Mouse (Mus musculus): Measurements from ENCODE around the gene Slc2a2.

Slc2a2 gene

GRCm38 (mm10) chr3:28697797-28698196 lies at the start of gene Slc2a2:
Gene Slc2a2 (plus strand): TSS chr3:28697903.
- DNase-seq (ENCODE audit: low spot score): no peak

DNA sequence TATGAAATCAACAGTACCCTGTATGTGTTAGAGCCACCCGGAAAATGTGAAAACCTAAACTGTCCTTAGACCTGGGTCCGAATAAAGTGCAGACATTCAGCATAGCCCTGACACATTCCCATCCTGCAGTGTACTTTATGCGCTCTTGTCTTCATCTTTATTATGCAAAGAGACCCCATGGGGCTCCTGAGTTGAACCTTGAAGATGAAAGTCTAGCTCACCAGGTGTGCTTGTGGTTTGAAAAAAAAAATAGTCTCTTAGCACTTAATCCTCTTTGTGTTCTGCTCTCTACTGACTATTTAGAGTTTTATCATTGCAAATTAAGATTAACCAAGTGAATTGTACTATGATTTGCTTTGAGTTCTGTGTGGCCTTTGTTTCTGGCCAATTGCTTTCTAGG lies 45.1 kb upstream of the Slc2a2 start:
- no peak for DNase-seq (ENCODE audit: low spot score)

DNA sequence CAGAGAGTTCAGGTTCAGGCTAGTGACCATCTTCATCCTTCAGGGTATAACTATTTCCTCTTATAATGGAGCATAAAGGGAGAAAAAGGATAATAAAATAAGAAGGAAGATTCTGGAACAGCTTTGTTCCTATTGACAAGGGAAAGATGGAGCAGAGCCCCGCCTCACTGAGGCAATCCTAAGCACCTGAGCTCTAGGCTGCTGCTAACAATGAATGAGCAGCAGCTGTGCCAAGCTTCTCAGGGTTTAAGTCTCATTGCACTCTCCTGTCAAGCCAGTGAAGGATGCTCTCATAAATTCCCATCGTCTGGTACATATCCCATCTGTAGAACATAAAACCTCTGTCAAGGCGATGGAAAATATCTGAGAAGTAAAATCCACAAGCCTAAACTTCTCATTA lies 44.7 kb upstream of the Slc2a2 start:
- DNase-seq (ENCODE audit: low spot score): no peak

DNA sequence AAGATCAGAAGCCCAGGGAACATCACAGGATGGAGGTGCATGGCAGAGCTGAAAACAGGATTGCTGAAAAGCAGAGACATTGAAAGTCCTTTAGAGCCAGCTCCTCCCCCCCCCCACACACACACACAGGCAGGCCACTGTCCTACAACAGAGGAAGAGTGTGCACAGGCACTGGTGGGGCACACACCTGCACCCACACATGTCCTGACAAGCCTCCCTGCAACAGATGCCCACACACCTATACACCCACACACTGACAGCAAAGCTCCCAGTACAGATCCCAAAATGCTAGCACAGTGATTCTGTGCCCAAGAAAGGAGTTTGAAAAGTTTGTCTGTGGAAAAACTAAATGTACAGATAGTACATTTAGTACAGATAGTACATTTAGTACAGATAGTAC lies 43.0 kb upstream of the Slc2a2 start:
- no peak for DNase-seq (ENCODE audit: low spot score)

DNA sequence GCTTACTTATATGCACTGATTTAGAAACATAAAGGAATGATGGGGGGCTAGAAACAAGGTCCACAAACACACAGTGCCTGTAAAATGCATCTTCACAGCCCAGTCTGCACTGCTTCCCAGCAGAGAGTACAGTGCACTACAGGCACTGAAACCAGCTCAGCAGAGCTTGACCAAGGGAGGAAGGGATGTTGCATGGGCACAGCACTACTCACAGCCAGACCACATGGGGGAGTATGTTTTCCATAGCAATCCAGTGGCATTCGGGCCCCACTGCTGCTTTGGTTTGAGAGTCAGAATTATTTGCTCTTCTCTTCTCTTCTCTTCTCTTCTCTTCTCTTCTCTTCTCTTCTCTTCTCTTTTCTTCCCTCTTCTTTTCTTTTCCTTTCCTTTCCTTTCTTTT lies 39.4 kb upstream of the Slc2a2 start:
- DNase-seq (ENCODE audit: low spot score): no peak

- DNase-seq (ENCODE audit: low spot score): no peak
Observed at GRCm38 (mm10) chr3:28680851-28681250, 16.9 kb upstream of the Slc2a2 start.

GRCm38 (mm10) chr3:28681866-28682265 lies 15.8 kb upstream of the Slc2a2 start:
- no peak for DNase-seq (ENCODE audit: low spot score)

GRCm38 (mm10) chr3:28682411-28682810 lies 15.3 kb upstream of the Slc2a2 start:
- no peak for DNase-seq (ENCODE audit: low spot score)

- DNase-seq (ENCODE audit: low spot score): no peak
Observed at GRCm38 (mm10) chr3:28685510-28685909, 12.2 kb upstream of the Slc2a2 start.

GRCm38 (mm10) chr3:28694811-28695210 lies 2.9 kb upstream of the Slc2a2 start:
- no peak for DNase-seq (ENCODE audit: low spot score)

- DNase-seq (ENCODE audit: low spot score): no peak
Observed at GRCm38 (mm10) chr3:28695608-28696007, 2.1 kb upstream of the Slc2a2 start.

DNA sequence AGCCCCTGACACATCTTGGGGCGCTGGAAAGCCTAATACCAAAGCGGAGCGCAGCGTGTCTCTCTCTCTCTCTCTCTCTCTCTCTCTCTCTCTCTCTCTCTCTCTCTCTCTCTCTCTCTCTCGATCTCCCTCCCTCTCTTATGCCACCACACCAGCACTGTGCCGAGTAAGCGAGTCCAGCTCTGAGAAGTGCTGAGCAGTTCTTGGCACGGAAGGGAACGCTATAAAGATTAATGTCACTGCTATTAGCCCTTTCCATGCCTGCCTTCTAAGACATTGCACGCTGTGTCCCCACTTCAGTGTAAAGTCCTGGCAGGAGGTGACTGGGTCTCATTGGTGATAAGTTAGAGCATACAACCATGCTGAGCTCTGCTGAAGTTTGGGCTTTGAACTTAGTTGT lies 1.5 kb upstream of the Slc2a2 start:
- no peak for DNase-seq (ENCODE audit: low spot score)

DNA sequence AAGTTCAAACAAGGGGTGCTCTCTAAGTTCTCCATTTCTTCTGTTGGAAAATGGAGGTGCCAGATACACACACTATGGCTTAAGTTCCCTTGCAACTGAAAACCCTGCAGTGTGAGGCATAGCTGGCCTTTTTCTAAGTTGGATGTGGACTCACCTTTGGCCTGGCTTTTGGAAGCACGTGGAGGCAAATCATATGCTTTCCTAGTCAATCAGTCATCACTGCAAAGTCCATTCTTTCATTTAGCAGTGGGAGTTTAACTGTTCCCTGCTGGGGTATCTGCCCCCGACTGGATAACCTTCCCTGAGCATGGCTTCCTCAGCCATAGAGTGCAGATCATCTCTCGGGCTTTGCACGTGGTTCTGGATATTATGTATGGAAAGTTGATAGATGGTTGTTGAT lies 1.9 kb downstream of the Slc2a2 start:
- DNase-seq (ENCODE audit: low spot score): no peak

- no peak for DNase-seq (ENCODE audit: low spot score)
Observed at GRCm38 (mm10) chr3:28705522-28706137, 7.9 kb downstream of the Slc2a2 start.

DNA sequence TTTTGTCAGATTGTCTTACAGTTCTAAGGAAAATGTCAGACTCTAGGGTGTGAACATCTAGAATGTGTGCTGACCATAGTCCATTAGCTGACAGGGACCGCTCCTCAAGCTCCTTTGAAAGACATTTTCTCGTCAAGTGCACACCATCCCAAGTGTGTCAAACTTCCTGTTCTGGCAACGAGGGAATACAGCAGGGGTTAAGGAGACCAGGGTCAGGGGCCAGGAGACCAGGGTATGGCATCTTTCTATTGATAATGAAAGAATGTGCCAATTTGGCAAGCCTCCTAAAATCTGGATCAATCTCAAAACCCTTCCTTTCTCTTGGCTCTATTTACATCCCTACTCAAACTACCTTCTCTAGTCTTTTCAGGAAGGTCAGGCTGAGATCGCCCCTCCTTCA lies 9.0 kb downstream of the Slc2a2 start:
- no peak for DNase-seq (ENCODE audit: low spot score)

- no peak for DNase-seq (ENCODE audit: low spot score)
Observed at GRCm38 (mm10) chr3:28709740-28710139, 12.0 kb downstream of the Slc2a2 start.

GRCm38 (mm10) chr3:28713913-28714698 lies 16.4 kb downstream of the Slc2a2 start:
- no peak for DNase-seq (ENCODE audit: low spot score)

GRCm38 (mm10) chr3:28718521-28718920 lies 20.8 kb downstream of the Slc2a2 start:
- DNase-seq (ENCODE audit: low spot score): no peak

- DNase-seq (ENCODE audit: low spot score): no peak
Observed at GRCm38 (mm10) chr3:28721218-28721617, 23.5 kb downstream of the Slc2a2 start.

DNA sequence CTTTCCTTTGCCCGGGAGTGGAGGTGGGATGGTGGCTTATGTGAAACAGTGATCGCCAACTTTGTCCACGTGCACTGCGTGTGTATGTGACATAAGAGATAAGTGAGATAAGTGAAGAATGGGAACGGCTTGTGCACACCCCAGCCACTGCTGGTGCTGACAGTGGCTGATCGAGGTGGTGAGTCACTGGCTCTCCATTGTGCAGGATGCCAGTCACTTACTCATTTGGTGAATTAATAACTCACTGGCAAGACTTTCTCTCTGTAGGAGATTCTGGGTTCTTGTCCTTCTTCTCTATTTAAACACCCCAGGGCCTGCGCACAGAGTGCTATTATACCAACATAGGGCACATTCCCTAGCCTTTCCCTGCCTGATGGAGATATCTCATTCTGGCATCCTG lies 24.1 kb downstream of the Slc2a2 start:
- DNase-seq (ENCODE audit: low spot score): no peak

DNA sequence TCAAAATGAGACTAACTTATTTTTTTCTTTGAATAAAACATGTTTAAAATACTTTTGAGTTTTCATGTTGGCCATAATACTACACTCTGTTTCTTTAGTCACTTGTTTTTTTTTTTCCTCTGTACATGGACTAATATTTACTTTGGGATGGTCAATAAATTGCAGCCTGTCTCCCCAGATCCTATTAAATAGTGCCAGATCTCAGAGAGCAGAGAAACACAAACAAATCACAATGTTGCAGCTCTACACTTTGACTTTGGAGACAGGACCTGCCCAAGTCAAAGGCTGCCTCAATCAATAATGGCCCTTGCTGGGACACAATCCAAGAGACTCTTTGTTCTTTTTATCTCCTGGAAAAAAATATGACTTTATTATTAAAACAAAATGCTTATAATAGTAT lies 24.8 kb downstream of the Slc2a2 start:
- DNase-seq (ENCODE audit: low spot score): no peak

GRCm38 (mm10) chr3:28723534-28723933 lies 25.8 kb downstream of the Slc2a2 start:
- DNase-seq (ENCODE audit: low spot score): no peak

DNA sequence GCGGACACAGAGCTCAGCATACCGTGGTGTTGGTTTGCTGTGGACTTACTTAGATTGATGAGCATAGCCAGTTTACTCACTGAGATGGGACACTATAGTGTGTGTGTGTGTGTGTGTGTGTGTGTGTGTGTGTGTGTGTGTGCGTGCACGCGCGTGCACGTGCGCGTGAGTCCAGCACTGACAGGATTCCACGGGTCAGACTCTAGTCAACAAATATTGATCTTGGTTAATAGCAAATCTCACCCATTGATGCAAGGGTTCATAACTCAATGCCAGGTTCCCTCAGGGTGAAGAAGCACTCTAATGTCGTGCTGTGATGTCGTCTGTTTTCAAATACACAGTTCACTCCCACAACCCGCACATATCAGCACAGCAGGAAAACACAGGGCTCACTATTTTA lies 27.5 kb downstream of the Slc2a2 start:
- no peak for DNase-seq (ENCODE audit: low spot score)

DNA sequence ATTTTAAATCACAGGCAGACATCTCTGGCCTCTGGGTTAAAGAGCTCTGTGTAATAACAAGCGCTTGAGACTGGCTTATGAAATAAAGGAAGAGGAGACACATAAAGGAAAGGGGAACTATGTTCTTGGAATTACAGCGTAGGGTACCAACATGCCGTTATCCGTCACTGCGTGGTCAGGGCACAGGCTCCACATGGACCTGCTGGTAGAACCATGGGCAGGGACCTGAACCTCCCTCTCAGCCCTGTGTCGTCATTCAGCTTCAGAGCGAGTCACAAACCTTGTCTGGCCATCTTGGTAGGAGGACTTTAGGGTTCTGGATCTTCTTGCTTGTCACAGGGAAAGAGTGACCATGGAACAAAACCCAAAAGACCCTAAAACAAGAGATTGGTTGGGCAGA lies 28.7 kb downstream of the Slc2a2 start:
- no peak for DNase-seq (ENCODE audit: low spot score)
